Mouse (Mus musculus) embryonic facial prominence, embryonic 11.5 days (tissue): ENCODE measurements at regions not wholly inside any gene's neighbourhood (a gene's known extent, or its start where the extent isn't known, plus 50 kb on each side); places are given as distances from the start of the nearest gene placed in this dataset.

Experiments
- ATAC-seq: fragments of 200-750 bp; cut with Nextera tagmentation; replicated peaks from 2 replicates; pipeline ENCODE4 v1.8.0; 2017; ENCODE audit warnings: low read depth; ENCODE audit not compliant: insufficient number of reproducible peaks, low FRiP score, low TSS enrichment
- DNase-seq: peaks from one replicate; pipeline ENCODE4 v3.0.0-alpha.2; 2015; ENCODE audit warnings: low spot score
- H3K27ac ChIP-seq: fragments of 300-500 bp; sonication (generic); replicated peaks from 2 replicates; pipeline ENCODE4 v1.5.1; 2014; ENCODE audit warnings: mild to moderate bottlenecking, low read depth, low read length, control low read depth
- H3K27me3 ChIP-seq: fragments of 300-500 bp; sonication (generic); 2 replicates; pipeline ENCODE4 v1.6.1; 2014; ENCODE audit warnings: mild to moderate bottlenecking, low read length, moderate library complexity, mixed read lengths; ENCODE audit not compliant: control insufficient read depth, insufficient read depth
- H3K36me3 ChIP-seq: fragments of 300-500 bp; sonication (generic); replicated peaks from 2 replicates; pipeline ENCODE4 v1.6.1; 2014; ENCODE audit warnings: low read depth, mild to moderate bottlenecking, low read length, moderate library complexity, mixed read lengths; ENCODE audit not compliant: control insufficient read depth, insufficient read depth
- H3K4me1 ChIP-seq: fragments of 300-500 bp; sonication (generic); 2 replicates; pipeline ENCODE4 v1.6.1; 2014; ENCODE audit warnings: low read length, mixed read lengths; ENCODE audit not compliant: control insufficient read depth, insufficient read depth
- H3K4me2 ChIP-seq: fragments of 300-500 bp; sonication (generic); 2 replicates; pipeline ENCODE4 v1.6.1; 2014; ENCODE audit warnings: low read depth, mild to moderate bottlenecking, control low read depth, low read length, moderate library complexity
- H3K4me3 ChIP-seq: fragments of 300-500 bp; sonication (generic); 2 replicates; pipeline ENCODE4 v1.5.1; 2014; ENCODE audit warnings: low read depth, low read length, control low read depth
- H3K9ac ChIP-seq: fragments of 300-500 bp; sonication (generic); replicated peaks from 2 replicates; pipeline ENCODE4 v1.6.1; 2014; ENCODE audit warnings: mild to moderate bottlenecking, control low read depth, low read length
- H3K9me3 ChIP-seq: fragments of 300-500 bp; sonication (generic); replicated peaks from 2 replicates; pipeline ENCODE4 v1.6.1; 2016; ENCODE audit warnings: mild to moderate bottlenecking, low read length, inconsistent platforms, mixed read lengths; ENCODE audit not compliant: control insufficient read depth
- WGBS: fragments of 180-500 bp; shearing (Covaris S2); extraction: QIAGEN DNeasy Blood & Tissue Kit; methylation state at CpG from one replicate; pipeline ENCODE4 v1.1.7; 2014; 5-methylcytosine and 5-hydroxymethylcytosine counted together

- H3K27me3 ChIP-seq: no peaks in the 10 kb centered on the region
- no peak overlapping the region for H3K4me3 ChIP-seq
- peak; percentile 61 for DNase-seq
- H3K27ac ChIP-seq: no peak overlapping the region
- no peak overlapping the region for H3K9ac ChIP-seq
- no peak for ATAC-seq
- no peaks in the 10 kb centered on the region for H3K36me3 ChIP-seq
- H3K4me1 ChIP-seq: peaks cover 2% of the 10 kb centered on the region; the same call in 1 of the 2 replicates
- 3% methylated on average over 14 of the region's 14 CpGs for WGBS
- H3K9me3 ChIP-seq: no peaks in the 10 kb centered on the region
- peak overlapping the region; percentile 25 for H3K4me2 ChIP-seq
Observed at GRCm38 (mm10) chr4:45654019-45654803, 121.9 kb upstream of the Shb start.

- DNase-seq: no peak
- ATAC-seq: no peak
- Histone ChIP-seq H3K4me2 (no peak overlapping the region), H3K4me3 (no peak overlapping the region), H3K27me3 (no peaks in the 10 kb centered on the region), H3K36me3 (no peaks in the 10 kb centered on the region), H3K9me3 (no peaks in the 10 kb centered on the region), H3K4me1 (peaks cover under 1% of the 10 kb centered on the region; the same call in 1 of the 2 replicates), H3K27ac (no peak overlapping the region), H3K9ac (no peak overlapping the region)
- 89% methylated on average over 9 of the region's 9 CpGs for WGBS
Observed at GRCm38 (mm10) chr4:45648884-45649577, 116.8 kb upstream of the Shb start.

DNA sequence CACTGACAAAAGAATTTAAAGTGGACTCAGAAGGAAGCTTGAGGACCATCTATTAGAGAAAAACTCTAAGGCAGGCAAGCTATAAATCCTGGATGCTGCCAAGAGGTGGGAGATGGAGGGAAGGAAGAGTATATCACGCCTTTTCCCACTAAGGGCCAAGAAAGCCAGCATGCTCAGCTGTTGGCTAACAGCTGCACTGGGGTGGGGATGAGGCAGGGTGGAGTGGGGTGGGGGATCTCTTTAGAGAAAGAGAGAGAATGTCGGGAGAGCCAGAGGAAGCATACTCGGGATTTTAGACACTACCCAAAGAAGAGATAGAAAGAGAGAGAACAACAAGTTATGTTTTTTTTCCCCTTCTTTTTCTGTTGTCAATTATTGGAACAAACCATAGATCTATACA is 115.2 kb upstream of the Shb start:
- no peak overlapping the region for H3K4me2 ChIP-seq
- ATAC-seq: no peak
- no peaks in the 10 kb centered on the region for H3K4me1 ChIP-seq

DNA sequence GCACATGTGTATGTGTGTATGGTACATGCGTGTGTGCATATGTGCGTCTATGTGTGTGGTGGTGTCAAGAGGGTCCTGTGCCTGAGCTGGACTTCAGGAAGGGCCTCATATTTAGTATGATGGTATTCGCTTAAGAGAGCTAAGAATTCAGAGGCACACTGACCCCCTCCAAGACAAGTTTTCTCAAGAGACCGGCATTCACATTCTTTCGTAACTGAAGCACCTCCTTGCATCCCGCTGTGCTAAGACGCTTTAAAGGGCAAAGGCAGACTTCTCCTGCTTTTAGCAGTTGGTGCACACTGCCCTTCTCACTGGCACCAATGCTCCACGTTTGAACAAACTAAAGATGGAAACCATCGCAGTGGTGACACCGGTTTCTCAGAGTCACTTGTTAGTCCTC is 110.3 kb upstream of the Shb start:
- Histone ChIP-seq H3K4me1 (no peaks in the 10 kb centered on the region), H3K9ac (no peak overlapping the region), H3K36me3 (no peaks in the 10 kb centered on the region), H3K4me2 (no peak overlapping the region), H3K27me3 (no peaks in the 10 kb centered on the region), H3K4me3 (no peak overlapping the region), H3K9me3 (no peaks in the 10 kb centered on the region), H3K27ac (no peak overlapping the region)
- ATAC-seq (no peak), DNase-seq (no peak)
- WGBS: 78% methylated on average over 10 of the region's 10 CpGs

More for the DNA sequence above, 115.2 kb upstream of the Shb start:
- Histone ChIP-seq H3K36me3 (no peaks in the 10 kb centered on the region), H3K9ac (no peak overlapping the region), H3K27me3 (no peaks in the 10 kb centered on the region), H3K9me3 (no peaks in the 10 kb centered on the region), H3K4me3 (no peak overlapping the region), H3K27ac (no peak overlapping the region)
- WGBS: 88% methylated on average over 3 of the region's 3 CpGs
- DNase-seq: no peak

- ATAC-seq (no peak), DNase-seq (no peak)
- Histone ChIP-seq H3K36me3 (no peaks in the 10 kb centered on the region), H3K4me1 (no peaks in the 10 kb centered on the region), H3K27ac (no peak overlapping the region), H3K4me2 (no peak overlapping the region), H3K4me3 (no peak overlapping the region), H3K9ac (no peak overlapping the region), H3K9me3 (no peaks in the 10 kb centered on the region), H3K27me3 (no peaks in the 10 kb centered on the region)
- 55% methylated on average over 5 of the region's 5 CpGs for WGBS
Observed at GRCm38 (mm10) chr4:45641272-45641671, 109.0 kb upstream of the Shb start.

GRCm38 (mm10) chr4:45640713-45641112 is 108.4 kb upstream of the Shb start:
- DNase-seq (no peak), ATAC-seq (no peak)
- no peaks in the 10 kb centered on the region for H3K4me1 ChIP-seq
- H3K9me3 ChIP-seq: no peaks in the 10 kb centered on the region
- H3K27me3 ChIP-seq: no peaks in the 10 kb centered on the region
- H3K9ac ChIP-seq: no peak overlapping the region
- H3K4me2 ChIP-seq: no peak overlapping the region
- no peak overlapping the region for H3K4me3 ChIP-seq
- H3K36me3 ChIP-seq: no peaks in the 10 kb centered on the region
- WGBS: 69% methylated on average over 11 of the region's 11 CpGs
- H3K27ac ChIP-seq: no peak overlapping the region

DNA sequence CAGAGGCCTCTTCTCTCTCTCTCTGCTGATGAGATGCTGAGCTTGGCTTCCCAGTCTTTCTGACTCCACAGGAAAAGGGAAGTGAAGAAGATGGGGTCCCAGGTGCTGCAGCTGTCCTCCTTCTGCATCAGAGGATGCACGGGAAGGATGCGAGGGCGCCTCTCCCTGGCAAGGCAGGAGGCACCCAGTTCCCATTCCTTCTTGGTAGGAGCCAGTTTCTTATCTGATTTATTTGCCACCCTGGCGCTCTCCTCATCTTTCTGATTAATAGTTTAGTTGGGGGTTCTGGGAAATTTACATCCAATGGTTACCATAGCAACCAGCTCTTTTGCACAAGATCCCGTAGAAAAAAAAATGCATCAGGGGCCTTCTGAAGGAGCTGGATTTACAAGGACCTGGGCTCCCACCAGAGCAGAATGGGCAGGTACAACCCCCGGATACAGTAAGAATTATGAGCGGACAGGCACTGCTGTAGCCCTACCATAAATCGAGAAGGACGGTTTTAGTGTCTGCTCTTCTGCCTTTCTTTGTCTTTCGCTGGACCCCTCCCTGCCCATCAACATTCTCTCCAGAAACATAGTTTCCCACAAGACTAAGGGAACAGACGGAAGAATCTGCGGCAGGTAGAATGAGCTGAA is 107.2 kb upstream of the Shb start:
- no peak overlapping the region for H3K4me3 ChIP-seq
- WGBS: 86% methylated on average over 12 of the region's 12 CpGs
- no peak overlapping the region for H3K9ac ChIP-seq
- H3K4me2 ChIP-seq: no peak overlapping the region
- no peaks in the 10 kb centered on the region for H3K36me3 ChIP-seq
- H3K27me3 ChIP-seq: no peaks in the 10 kb centered on the region
- no peaks in the 10 kb centered on the region for H3K9me3 ChIP-seq
- H3K27ac ChIP-seq: no peak overlapping the region
- no peaks in the 10 kb centered on the region for H3K4me1 ChIP-seq
- ATAC-seq: no peak
- DNase-seq: no peak

GRCm38 (mm10) chr4:45638411-45638810 is 106.1 kb upstream of the Shb start:
- Histone ChIP-seq H3K27ac (no peak overlapping the region), H3K4me1 (no peaks in the 10 kb centered on the region), H3K4me3 (no peak overlapping the region), H3K4me2 (no peak overlapping the region), H3K9me3 (no peaks in the 10 kb centered on the region), H3K36me3 (no peaks in the 10 kb centered on the region), H3K27me3 (no peaks in the 10 kb centered on the region), H3K9ac (no peak overlapping the region)
- DNase-seq: no peak
- ATAC-seq: no peak
- WGBS: 43% methylated on average over 8 of the region's 8 CpGs
